Mouse (Mus musculus): Measurements from ENCODE around the gene Cdkal1. TPM values are rescaled to one million over a fixed set of nuclear protein-coding genes. Genes with fewer than 3 reads are reported as not detected.

Cdkal1 gene
- polyA plus RNA-seq, 1 experiment: 10.3 TPM

GRCm38 (mm10) chr13:29486709-29487108 is 368.8 kb downstream of the Cdkal1 start:
- WGBS: 73% methylated on average over 3 of the region's 3 CpGs
- Histone ChIP-seq H3K4me1 (ENCODE audit: control insufficient read depth, insufficient read depth, low read length) (peaks cover 3% of the 10 kb centered on the region; the same call in 1 of the 2 replicates), H3K27me3 (ENCODE audit: control insufficient read depth, insufficient read depth, low read length) (no peaks in the 10 kb centered on the region), H3K4me3 (replicated peaks; ENCODE audit: insufficient read depth, low read depth, low read length) (no peak overlapping the region), H3K27ac (ENCODE audit: insufficient read depth, low read length) (no peak overlapping the region)
- TF ChIP-seq CTCF (IDR thresholded peaks at IDR 0.05; ENCODE audit: borderline replicate concordance, insufficient read depth, low read depth, low read length) (no peak), POLR2A (IDR thresholded peaks at IDR 0.05; ENCODE audit: borderline replicate concordance, insufficient read depth, low read length) (no peak)
- DNase-seq: no peak

DNA sequence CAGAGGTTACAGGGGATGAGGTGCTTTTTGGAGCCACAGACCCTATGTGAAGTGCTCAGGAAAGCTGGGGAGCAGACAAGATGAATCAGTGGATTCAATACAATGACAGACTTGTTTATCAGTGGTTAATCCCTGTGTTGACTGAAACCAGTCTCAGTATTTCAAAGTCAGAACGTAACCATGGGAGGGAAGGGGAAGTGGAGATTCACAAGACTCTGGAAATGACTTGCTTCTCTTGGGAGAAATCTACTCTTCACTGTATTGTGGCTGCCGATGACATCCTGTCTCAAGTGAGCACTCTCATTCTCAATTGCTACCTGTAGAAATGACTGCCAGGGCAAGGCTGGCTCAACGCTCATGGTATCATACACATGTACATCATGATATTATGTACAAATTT is 371.5 kb downstream of the Cdkal1 start:
- 94% methylated on average over 3 of the region's 3 CpGs for WGBS
- DNase-seq: no peak
- H3K27ac ChIP-seq (ENCODE audit: insufficient read depth, low read length): no peak overlapping the region
- H3K4me3 ChIP-seq (replicated peaks; ENCODE audit: insufficient read depth, low read depth, low read length): no peak overlapping the region
- H3K27me3 ChIP-seq (ENCODE audit: control insufficient read depth, insufficient read depth, low read length): no peaks in the 10 kb centered on the region
- H3K4me1 ChIP-seq (ENCODE audit: control insufficient read depth, insufficient read depth, low read length): peaks cover 3% of the 10 kb centered on the region; the same call in 1 of the 2 replicates
- no peak for TF ChIP-seq POLR2A (IDR thresholded peaks at IDR 0.05; ENCODE audit: borderline replicate concordance, insufficient read depth, low read length)
- TF ChIP-seq CTCF (IDR thresholded peaks at IDR 0.05; ENCODE audit: borderline replicate concordance, insufficient read depth, low read depth, low read length): no peak

DNA sequence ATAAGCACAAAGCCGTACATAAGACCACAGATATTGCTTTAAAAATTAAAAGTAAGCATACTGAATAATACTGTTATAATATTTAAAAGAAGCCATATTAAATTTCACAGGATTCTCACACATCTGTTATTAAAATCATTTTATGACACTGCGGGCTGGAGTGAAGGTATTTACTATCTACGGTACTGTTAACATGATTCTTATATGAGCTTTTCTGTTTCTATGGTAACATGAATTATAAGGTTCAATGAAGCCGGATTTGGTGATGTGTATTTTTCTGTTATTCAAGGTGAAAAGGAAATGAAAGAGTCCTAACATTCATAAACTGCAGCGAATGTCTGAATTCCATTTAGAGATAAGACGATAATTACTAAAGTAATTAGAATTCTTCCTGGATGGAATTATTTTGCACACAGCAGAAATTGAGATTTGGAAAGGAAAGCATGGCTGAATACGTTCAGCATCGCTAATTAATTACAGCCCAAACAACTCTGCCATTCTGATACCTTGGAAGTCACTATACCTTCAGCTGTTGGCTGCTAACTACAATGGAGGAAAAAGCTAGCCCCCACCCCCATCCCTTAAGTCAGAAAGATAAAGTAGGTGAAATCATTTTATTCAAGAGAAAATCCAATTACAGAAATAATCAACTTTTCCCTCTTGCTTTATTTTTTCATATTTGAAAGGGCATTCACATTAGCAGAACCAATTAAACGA is 373.2 kb downstream of the Cdkal1 start:
- Histone ChIP-seq H3K27me3 (ENCODE audit: control insufficient read depth, insufficient read depth, low read length) (no peaks in the 10 kb centered on the region), H3K4me3 (replicated peaks; ENCODE audit: insufficient read depth, low read depth, low read length) (no peak overlapping the region), H3K27ac (ENCODE audit: insufficient read depth, low read length) (no peak overlapping the region), H3K4me1 (ENCODE audit: control insufficient read depth, insufficient read depth, low read length) (no peaks in the 10 kb centered on the region)
- no peak for DNase-seq
- 92% methylated on average over 9 of the region's 9 CpGs for WGBS
- TF ChIP-seq POLR2A (IDR thresholded peaks at IDR 0.05; ENCODE audit: borderline replicate concordance, insufficient read depth, low read length): no peak
- no peak for TF ChIP-seq CTCF (IDR thresholded peaks at IDR 0.05; ENCODE audit: borderline replicate concordance, insufficient read depth, low read depth, low read length)

DNA sequence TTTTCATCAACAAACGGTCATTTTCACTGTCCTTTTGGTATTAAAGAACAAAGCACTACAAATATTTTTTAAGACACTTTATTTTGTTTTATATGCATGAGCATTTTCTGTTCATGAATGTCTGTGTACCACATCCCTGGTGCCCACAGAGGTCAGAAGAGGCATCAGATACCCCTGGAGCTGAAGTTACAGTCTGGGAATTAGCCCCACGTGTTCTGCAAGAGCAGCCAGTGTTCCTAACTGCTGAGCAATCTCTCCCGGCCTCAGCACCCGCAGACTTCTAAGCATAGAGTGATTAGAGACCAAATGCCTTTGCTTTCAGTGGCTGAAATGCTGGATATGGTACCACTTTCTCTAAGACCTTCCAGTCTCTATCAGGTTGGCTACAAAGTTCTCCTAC is 379.1 kb downstream of the Cdkal1 start:
- no peak for TF ChIP-seq CTCF (IDR thresholded peaks at IDR 0.05; ENCODE audit: borderline replicate concordance, insufficient read depth, low read depth, low read length)
- TF ChIP-seq POLR2A (IDR thresholded peaks at IDR 0.05; ENCODE audit: borderline replicate concordance, insufficient read depth, low read length): no peak
- H3K27ac ChIP-seq (ENCODE audit: insufficient read depth, low read length): no peak overlapping the region
- no peak overlapping the region for H3K4me3 ChIP-seq (replicated peaks; ENCODE audit: insufficient read depth, low read depth, low read length)
- peaks cover 3% of the 10 kb centered on the region; the same call in 1 of the 2 replicates for H3K4me1 ChIP-seq (ENCODE audit: control insufficient read depth, insufficient read depth, low read length)
- no peaks in the 10 kb centered on the region for H3K27me3 ChIP-seq (ENCODE audit: control insufficient read depth, insufficient read depth, low read length)
- WGBS: 88% methylated on average over 4 of the region's 4 CpGs
- no peak for DNase-seq

DNA sequence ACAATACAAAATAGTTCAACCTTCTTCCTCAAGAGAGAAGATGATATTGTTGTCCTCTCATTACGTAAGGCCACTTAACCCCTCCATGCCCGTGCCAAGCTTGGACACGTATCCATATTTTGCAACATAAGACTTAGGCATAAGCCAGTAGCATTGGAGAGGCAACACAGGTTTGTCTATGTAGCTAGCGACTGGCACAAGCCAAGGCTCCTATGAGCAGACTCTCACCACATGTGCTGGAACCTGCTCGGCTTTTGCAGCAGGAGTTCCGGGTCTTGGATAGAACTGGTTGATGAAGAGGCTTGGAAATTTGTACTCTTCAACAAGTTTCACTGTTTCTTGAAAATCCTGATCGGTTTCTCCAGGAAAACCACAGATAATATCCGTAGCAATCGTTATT is 381.2 kb downstream of the Cdkal1 start:
- H3K27me3 ChIP-seq (ENCODE audit: control insufficient read depth, insufficient read depth, low read length): no peaks in the 10 kb centered on the region
- TF ChIP-seq CTCF (IDR thresholded peaks at IDR 0.05; ENCODE audit: borderline replicate concordance, insufficient read depth, low read depth, low read length) (no peak), POLR2A (IDR thresholded peaks at IDR 0.05; ENCODE audit: borderline replicate concordance, insufficient read depth, low read length) (no peak)
- no peak overlapping the region for H3K4me3 ChIP-seq (replicated peaks; ENCODE audit: insufficient read depth, low read depth, low read length)
- H3K4me1 ChIP-seq (ENCODE audit: control insufficient read depth, insufficient read depth, low read length): peaks cover 3% of the 10 kb centered on the region; the same call in 1 of the 2 replicates
- DNase-seq: peak in 1 of 2 experiments; percentile 25
- 55% methylated on average over 9 of the region's 9 CpGs for WGBS
- no peak overlapping the region for H3K27ac ChIP-seq (ENCODE audit: insufficient read depth, low read length)

DNA sequence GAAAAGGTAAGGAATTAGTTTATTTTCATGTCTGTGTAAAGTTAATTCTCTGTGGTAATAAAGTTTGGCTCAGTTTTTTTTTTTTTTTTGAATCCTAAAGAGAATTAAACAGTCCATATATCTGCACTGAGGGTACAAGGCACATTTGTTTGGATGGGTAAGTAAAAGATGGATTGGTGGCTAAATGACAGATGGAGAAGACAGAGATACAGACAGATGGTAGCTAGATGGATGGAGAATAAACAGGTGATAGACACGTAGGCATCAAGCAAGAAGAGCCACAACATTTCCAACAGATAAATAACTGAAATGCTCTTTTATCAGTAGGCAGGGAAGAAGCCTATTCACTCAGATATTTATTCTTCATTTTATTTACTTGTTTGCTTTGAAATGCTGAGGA is 381.7 kb downstream of the Cdkal1 start:
- TF ChIP-seq CTCF (IDR thresholded peaks at IDR 0.05; ENCODE audit: borderline replicate concordance, insufficient read depth, low read depth, low read length): no peak
- TF ChIP-seq POLR2A (IDR thresholded peaks at IDR 0.05; ENCODE audit: borderline replicate concordance, insufficient read depth, low read length): no peak
- no peaks in the 10 kb centered on the region for H3K27me3 ChIP-seq (ENCODE audit: control insufficient read depth, insufficient read depth, low read length)
- 13% methylated on average over 1 of the region's 1 CpGs for WGBS
- no peak overlapping the region for H3K4me3 ChIP-seq (replicated peaks; ENCODE audit: insufficient read depth, low read depth, low read length)
- peaks cover 3% of the 10 kb centered on the region; the same call in 1 of the 2 replicates for H3K4me1 ChIP-seq (ENCODE audit: control insufficient read depth, insufficient read depth, low read length)
- no peak overlapping the region for H3K27ac ChIP-seq (ENCODE audit: insufficient read depth, low read length)
- DNase-seq: peak in 1 of 2 experiments; percentile 10

DNA sequence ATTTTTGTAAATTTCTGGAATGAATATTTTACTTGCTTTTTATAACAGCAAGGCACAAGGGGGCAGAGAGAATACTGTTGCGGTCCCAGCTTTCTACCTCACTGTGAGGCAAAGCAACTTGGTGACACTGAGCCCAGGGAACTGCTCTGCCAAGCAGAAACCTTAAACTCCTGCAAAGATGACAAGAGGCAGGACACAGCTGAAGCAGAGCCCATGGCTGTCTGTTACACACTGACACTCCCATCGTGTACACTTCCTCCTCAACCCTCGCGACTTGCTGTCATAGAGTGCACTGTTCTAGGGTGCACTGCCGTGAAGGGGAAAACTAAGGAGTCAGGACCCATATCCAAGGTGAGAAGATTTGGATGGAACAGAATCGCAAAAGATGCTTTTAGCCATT is 393.2 kb downstream of the Cdkal1 start:
- no peaks in the 10 kb centered on the region for H3K27me3 ChIP-seq (ENCODE audit: control insufficient read depth, insufficient read depth, low read length)
- H3K4me1 ChIP-seq (ENCODE audit: control insufficient read depth, insufficient read depth, low read length): no peaks in the 10 kb centered on the region
- no peak for DNase-seq
- no peak overlapping the region for H3K27ac ChIP-seq (ENCODE audit: insufficient read depth, low read length)
- H3K4me3 ChIP-seq (replicated peaks; ENCODE audit: insufficient read depth, low read depth, low read length): no peak overlapping the region
- 89% methylated on average over 6 of the region's 6 CpGs for WGBS
- TF ChIP-seq POLR2A (IDR thresholded peaks at IDR 0.05; ENCODE audit: borderline replicate concordance, insufficient read depth, low read length) (no peak), CTCF (IDR thresholded peaks at IDR 0.05; ENCODE audit: borderline replicate concordance, insufficient read depth, low read depth, low read length) (no peak)

DNA sequence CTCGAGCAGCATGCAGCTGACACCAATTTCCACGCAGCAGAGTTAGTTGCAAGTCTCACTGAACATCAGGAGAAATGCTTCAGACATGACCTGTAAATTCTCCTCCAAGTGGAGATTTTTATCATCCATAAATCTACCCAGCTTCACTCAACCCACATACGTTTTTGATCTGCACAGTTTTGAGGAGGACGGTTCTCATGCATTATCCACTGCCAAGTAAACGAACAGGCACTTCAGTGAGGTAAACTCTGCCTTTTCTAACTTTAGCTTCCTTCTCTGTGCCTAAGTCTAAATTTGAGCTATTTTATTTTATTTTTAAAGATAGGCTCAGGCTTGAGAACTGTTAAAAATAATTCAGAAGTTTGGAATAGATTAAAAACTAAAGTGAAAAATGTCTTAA is 394.7 kb downstream of the Cdkal1 start:
- TF ChIP-seq CTCF (IDR thresholded peaks at IDR 0.05; ENCODE audit: borderline replicate concordance, insufficient read depth, low read depth, low read length): no peak
- TF ChIP-seq POLR2A (IDR thresholded peaks at IDR 0.05; ENCODE audit: borderline replicate concordance, insufficient read depth, low read length): no peak
- no peaks in the 10 kb centered on the region for H3K4me1 ChIP-seq (ENCODE audit: control insufficient read depth, insufficient read depth, low read length)
- H3K27me3 ChIP-seq (ENCODE audit: control insufficient read depth, insufficient read depth, low read length): no peaks in the 10 kb centered on the region
- H3K27ac ChIP-seq (ENCODE audit: insufficient read depth, low read length): no peak overlapping the region
- 90% methylated on average over 5 of the region's 5 CpGs for WGBS
- DNase-seq: no peak
- H3K4me3 ChIP-seq (replicated peaks; ENCODE audit: insufficient read depth, low read depth, low read length): no peak overlapping the region
